Mouse (Mus musculus) gastrocnemius, postnatal 14 days (tissue): ENCODE measurements around the gene Cmtm3. TPM values are rescaled to one million over a fixed set of nuclear protein-coding genes. Genes with fewer than 3 reads are reported as not detected.

Experiments used
- DNase-seq: peaks from one replicate; pipeline ENCODE4 v3.0.0; 2021; ENCODE audit warnings: mixed read lengths
- intact Hi-C: fragments of 180-260 bp; cut with DNase I; formaldehyde crosslinking; loops from one replicate; pipeline ENCODE4 v1.15.1; 2025; ENCODE audit warnings: low total_unique reads
- total RNA-seq, 2 experiments: library from RNA; stranded (reverse); gene quantifications; 2 replicates each; pipeline ENCODE4 v1.2.3; 2021

The Cmtm3 gene
- total RNA-seq, 2 experiments from 2014 or later, result 15.2 to 21.7 TPM

GRCm38 (mm10) chr8:104340233-104341105 lies 1.3 kb downstream of the Cmtm3 start:
- intact Hi-C loops, result loop anchor here (5.0 to 10.0 kb wide), 4 partner anchors 64 to 224 kb away; partner anchors contain the start of gene Cklf
- DNase-seq, result peak; percentile 85

GRCm38 (mm10) chr8:104341106-104341561 lies 1.9 kb downstream of the Cmtm3 start:
- intact Hi-C loops, result loop anchor here (5.0 to 10.0 kb wide), 4 partner anchors 64 to 224 kb away; partner anchors contain the start of gene Cklf
- DNase-seq, result peak; percentile 85

DNA sequence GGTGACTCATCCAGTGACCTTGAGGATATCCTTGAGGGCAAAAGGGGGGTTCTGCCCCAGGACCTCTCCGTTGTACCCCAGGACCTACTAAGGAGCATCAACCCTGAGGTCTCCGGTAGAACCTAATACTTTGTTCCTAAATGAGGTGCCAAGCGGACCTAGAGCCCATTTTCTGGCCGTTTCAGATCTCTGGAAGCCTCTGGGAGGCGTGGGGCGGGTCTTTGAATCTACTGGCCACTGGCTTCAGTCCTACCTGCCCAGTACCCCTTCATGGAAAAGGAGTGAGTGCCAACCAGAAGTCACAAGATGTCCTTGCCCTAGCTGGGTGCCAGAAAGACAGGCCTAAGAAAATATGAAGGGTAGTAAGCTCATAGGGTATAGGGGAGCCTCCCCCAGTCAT lies 2.5 kb downstream of the Cmtm3 start:
- intact Hi-C loops, result loop anchor here (5.0 to 10.0 kb wide), 4 partner anchors 63 to 223 kb away; partner anchors contain the start of gene Cklf
- DNase-seq, result no peak

DNA sequence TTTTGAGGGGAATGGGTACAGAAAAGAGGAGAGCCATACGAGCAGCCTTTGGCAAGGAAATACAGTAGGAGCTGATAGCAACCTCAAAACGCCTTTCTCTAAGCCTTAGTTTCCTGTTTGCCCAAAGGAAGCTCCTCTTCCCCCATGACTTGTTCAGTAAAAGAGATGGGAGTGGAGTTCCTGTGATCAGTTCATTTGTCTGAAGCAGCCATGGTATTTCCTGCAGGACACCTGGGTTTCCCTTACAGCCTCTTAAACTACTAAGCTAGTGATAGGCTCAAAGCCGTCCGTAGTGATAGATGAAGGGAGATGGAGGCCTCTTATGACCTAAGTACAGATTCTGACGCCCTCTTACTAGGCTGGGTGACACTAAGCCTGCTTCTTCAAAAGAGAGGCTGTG lies 3.2 kb downstream of the Cmtm3 start:
- intact Hi-C loops, result loop anchor here (5.0 to 10.0 kb wide), 4 partner anchors 62 to 222 kb away; partner anchors contain the start of gene Cklf
- no peak for DNase-seq

DNA sequence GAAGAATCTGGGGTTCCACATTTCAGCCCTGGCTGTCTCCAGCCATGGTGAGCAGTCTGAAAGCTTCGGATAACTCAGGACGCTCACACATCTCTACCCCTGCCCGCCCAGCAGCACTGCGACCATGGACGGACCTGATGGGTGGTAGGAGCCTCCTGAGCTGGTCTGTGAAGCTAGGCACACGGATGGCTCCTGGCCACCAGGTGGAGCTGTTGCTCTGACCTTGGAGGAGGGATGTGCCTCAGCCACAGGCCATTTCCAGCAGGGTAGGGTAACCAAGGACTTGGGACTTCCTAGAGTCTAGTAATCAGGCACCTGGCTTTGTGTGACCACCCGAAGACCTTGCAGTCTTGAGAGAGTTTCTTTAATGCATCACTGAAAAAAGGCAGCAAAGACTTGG lies 4.7 kb downstream of the Cmtm3 start:
- DNase-seq, result peak; percentile 86
- intact Hi-C loops, result loop anchor here (2.0 to 10.0 kb wide), 5 partner anchors 61 to 221 kb away; partner anchors contain the start of genes Cklf and Dync1li2

DNA sequence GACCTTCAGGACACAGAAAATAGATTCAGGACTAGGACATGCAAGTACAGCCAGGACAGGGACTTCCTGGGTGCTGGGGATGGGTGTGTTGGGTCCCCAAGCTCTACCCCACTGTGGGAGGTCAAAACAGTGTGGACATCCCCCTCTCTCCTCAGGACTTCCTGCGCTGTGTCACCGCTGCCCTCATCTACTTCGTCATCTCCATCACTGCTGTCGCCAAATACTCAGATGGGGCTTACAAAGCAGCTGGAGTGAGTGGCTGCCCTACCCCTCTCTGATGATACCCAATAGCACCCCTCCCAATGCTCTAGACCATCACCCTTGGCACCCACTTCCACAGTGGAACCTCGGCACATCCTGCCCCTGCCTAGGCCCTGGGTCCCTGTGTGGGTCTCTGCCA lies 5.4 kb downstream of the Cmtm3 start:
- DNase-seq, result no peak
- intact Hi-C loops, result loop anchor here (2.0 to 10.0 kb wide), 5 partner anchors 60 to 220 kb away; partner anchors contain the start of genes Cklf and Dync1li2

- intact Hi-C loops, result loop anchor here (10.0 kb wide), 2 partner anchors 58 to 218 kb away; no protein-coding TSS in a partner anchor
- DNase-seq, result no peak
These were observed 7.5 kb downstream of the Cmtm3 start for GRCm38 (mm10) chr8:104346706-104347105.

DNA sequence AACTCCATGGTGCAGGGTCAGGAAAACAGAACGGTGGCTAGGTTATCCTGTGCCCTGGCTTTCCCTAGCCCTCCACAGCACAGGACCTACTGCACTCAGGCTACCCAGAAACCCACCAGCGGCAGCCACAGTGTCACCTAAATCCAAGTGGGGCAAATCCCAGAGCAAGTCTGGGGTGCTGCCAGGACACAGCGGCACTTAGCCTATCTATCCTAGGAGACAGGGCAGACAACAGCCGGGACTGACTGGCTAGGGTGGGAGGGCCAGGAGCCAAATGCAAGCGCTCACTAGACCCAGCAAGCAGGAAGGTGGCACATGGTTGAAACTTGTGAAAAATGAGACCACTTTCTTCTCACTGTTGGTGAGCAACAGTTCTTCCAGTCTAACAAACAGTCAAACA lies 9.8 kb downstream of the Cmtm3 start:
- intact Hi-C loops, result loop anchor here (10.0 kb wide), 2 partner anchors 56 to 216 kb away; no protein-coding TSS in a partner anchor
- no peak for DNase-seq

GRCm38 (mm10) chr8:104350047-104350446 lies 10.8 kb downstream of the Cmtm3 start:
- DNase-seq, result no peak
- intact Hi-C loops, result no loop called here

DNA sequence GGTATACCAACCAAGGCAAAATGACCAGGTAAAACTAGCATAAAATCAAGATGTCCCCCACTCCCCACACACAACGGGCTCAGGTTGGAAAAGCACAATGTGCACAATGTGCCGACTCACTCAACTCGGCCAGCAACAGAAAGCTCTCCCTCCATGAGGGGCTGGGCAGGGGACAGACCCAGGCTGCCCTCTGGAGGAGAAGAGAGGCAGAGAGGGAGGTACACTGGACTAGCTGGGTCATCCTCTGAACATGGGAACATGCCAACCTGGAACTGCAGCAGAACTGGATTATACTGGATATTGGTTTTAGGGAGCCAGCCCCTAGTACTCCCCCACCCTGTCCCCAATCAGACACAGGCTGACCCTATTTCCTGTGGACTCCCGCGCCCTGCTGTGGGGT lies 14.0 kb downstream of the Cmtm3 start:
- DNase-seq, result no peak
- intact Hi-C loops, result no loop called here

DNA sequence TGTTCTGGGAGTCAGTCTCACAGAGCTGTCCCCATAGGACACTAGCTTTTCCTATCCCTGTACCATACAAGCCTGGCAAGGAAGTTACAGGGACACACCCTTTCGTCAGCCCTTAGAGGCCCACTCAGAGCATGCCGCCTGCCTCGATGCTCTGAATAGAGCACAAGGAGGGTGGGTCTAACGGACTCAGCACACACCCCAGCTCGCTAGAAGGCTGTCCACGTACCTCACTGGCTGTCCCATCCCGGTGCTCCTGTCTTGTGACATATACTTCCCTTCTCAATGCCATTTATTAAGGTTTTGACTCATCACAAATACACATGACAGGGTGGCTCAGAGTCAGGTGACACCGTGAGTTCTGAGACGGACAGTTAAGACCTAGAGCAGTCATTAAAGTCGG lies 15.3 kb downstream of the Cmtm3 start:
- no peak for DNase-seq
- intact Hi-C loops, result no loop called here

DNA sequence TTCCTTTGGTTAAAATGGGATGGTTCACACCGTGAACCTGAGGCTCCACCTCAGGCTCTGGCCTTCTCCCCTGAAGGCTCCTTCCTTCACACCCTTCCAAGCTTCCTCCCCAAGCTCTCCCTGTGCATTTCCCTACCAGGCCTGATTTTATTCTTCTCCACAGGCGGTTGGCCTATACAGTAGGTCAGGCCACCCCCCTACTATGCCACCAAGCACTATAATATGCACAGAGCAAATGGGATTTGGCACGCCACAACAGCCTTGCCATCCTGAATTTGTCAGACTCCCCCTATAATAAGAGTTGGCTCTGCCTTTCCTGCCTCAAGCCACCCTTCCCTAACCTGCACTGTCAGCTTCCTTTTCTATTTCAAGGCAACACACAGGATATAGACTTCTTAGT lies 19.4 kb downstream of the Cmtm3 start:
- intact Hi-C loops, result no loop called here
- DNase-seq, result no peak

DNA sequence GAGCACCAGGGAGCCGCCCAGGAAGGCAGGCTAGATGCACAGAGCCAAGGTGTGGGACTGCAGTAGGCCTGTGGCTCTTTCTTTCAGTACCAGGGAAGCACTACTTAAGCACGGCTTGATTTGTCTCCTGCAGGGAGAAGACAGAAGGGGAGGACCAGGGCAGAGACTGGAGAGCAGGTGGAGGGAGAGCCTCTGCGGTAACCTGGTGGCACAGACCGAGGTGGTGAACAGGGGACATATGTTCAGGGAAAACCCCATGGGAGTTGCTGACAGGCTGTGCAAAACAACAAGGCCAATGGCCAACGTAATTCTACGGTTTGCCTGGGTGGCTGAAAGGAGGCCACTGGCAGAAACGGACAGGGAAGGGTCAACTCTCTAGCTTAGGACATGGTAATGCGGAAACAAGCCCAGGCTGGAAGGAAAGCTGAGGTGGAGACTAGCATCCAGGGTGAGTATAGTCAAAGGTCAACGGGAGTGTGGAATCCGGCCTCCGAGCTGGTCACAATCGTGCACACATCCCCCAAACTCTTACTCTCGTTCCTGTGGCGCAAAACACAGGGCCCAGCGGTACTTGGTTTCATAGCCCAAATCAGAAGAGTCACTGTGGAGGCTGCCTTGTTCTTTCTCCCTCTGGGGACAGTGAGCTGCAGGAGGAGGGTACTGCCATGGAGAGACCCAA lies 20.7 kb downstream of the Cmtm3 start:
- intact Hi-C loops, result no loop called here
- DNase-seq, result no peak

DNA sequence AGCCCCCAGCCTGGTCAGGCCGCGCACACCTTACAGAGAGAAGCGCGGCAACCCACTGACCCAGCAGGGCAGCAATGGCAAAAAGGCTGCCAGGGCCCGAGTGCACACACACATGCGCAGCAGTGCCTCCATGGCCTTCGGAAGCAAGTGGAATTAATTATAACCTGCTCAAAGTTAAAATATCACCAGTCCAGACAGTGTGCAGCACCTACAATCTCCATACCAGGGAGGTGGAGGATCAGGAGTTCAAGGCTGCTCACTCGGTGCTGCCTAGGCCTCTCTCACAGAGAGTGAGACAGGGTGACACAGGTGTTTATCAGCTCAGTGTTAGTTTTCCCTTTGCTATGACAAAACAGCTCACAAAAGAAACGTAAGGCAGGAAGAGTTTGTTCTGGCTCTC lies 26.5 kb downstream of the Cmtm3 start:
- no peak for DNase-seq
- intact Hi-C loops, result no loop called here

GRCm38 (mm10) chr8:104367398-104367797 lies 28.2 kb downstream of the Cmtm3 start:
- intact Hi-C loops, result no loop called here
- DNase-seq, result no peak

- intact Hi-C loops, result no loop called here
- DNase-seq, result no peak
These were observed 30.4 kb downstream of the Cmtm3 start for GRCm38 (mm10) chr8:104369591-104369990.

DNA sequence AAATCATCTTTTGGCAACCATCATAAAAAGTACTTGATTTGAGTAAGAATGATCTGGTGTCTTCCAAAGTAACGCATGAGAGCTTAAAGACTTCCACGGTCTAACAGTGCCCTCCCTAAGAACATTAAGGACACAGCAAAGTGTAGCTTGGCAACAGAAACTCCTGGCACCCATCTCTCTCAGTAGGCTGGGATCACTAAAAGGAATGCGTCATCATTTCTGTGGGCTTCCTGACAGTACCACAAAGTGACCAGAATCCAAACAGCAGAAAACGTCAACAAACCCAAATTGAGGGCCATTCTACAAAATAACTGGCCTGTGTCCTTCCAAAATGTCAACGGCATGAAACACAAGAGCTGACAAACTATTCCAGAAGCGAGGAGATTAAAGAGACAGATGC lies 30.9 kb downstream of the Cmtm3 start:
- intact Hi-C loops, result no loop called here
- DNase-seq, result no peak

DNA sequence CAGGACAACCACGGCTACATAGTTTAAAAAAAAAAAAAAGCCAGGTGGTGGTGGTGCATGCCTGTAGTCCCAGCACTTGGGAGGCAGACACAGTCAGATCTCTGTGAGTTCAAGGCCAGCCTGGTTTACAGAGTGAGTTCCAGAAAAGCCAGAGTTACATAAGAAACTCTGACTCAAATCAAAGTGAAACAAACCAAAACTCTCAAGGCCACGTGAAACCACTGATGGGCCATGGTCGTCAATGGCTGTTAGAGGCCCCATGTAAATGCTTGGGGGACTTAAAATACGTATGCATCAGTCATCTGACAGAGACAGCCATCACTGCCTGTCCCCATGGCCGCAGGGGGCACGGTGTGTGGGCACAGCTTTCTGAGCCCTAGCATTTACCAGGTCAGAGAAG lies 31.9 kb downstream of the Cmtm3 start:
- DNase-seq, result no peak
- intact Hi-C loops, result no loop called here

- intact Hi-C loops, result no loop called here
- no peak for DNase-seq
These were observed 34.6 kb downstream of the Cmtm3 start for GRCm38 (mm10) chr8:104373779-104374178.

DNA sequence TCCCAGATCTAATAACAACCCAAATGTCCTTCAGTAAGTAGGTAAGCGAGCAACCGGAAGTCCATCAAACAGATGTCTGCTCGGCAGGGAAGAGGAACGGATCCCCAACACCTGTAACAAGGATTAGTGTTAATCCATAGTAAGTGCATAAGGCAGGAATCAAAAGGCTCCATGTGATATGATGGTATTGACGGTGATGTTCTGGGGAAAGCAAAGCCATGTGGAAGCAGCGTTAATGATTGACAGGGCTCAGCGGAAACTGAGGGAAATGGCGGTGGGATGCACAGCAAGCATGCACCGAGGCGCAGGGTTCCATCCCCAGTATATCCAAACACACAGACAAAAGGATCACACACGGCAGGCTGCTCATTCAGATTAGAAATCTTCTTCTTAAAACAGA lies 35.1 kb downstream of the Cmtm3 start:
- no peak for DNase-seq
- intact Hi-C loops, result no loop called here
